Mouse (Mus musculus) lung, postnatal 14 days (tissue): ENCODE results near the gene Gm26620.

Source experiments
- DNase-seq: peaks from one replicate; pipeline ENCODE4 v3.0.0; 2021

Gene Gm26620

GRCm38 (mm10) chr1:170912891-170913615 lies 28.2 kb downstream of the Gm26620 start, which contains the start of gene Fcrlb:
Gene Fcrlb (minus strand): TSS chr1:170912941.
- no peak for DNase-seq

DNA sequence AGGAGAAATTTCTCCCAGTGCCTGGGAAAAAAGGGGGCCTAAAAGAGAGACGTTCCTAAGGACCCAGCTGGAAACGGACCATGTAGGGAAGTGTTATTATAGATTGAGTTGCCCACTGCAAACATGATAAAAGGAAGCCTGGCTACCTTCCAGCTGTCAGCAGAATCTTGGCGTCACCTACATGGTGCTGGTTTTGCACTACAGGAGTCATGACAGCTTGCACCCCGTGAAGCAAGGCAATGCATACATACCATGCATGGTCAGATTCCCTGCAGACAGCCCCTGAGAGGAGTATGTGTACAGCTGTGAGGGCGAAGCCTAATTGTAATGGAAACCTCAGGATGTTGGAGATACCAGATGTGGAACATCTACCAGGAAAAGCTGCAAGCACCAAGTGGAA lies 30.8 kb downstream of the Gm26620 start:
- DNase-seq = no peak

DNA sequence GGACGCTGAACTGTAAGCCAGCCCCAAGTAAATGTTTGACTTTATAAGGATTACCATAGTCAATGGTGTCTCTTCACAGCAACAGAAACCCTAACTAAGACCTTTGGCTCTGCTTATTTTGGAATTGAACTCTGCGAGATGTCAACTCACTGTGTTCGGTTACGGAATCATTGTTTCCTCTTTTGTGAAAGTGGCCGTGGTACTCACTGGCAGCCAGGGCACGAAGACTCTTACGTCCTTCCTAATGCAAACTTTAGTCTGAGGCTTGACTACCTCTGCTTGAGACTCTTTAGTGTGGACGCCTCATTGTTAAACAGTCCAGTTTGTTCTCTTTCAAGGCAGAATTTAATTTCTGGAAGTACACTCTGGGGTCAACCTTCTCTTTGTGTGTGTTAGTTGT lies 34.4 kb downstream of the Gm26620 start:
- DNase-seq = no peak

GRCm38 (mm10) chr1:170924485-170924884 lies 39.6 kb downstream of the Gm26620 start:
- DNase-seq = no peak

DNA sequence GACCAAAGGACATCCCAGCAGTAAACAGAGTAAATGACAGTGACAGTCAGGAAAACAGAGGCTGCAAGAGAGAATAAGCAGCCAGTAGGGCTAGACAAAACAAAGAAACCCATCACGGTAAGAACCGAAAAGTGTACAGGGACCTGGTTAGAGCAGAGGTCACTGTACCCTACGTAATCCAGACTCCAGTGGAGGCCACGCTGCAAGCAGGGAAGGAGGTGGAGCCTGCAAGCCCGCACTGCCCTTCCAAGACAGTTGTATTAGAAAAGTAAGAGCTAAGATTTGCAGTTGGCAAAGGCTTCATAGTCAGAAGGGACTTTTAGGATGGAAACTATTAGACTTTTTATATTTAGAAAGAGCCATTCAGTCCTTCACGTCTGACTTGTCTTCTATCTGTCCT lies 42.1 kb downstream of the Gm26620 start:
- DNase-seq = no peak

GRCm38 (mm10) chr1:170927378-170927777 lies 42.5 kb downstream of the Gm26620 start, which contains the start of gene Fcrla:
Gene Fcrla (minus strand): TSS chr1:170927583.
- DNase-seq = no peak

DNA sequence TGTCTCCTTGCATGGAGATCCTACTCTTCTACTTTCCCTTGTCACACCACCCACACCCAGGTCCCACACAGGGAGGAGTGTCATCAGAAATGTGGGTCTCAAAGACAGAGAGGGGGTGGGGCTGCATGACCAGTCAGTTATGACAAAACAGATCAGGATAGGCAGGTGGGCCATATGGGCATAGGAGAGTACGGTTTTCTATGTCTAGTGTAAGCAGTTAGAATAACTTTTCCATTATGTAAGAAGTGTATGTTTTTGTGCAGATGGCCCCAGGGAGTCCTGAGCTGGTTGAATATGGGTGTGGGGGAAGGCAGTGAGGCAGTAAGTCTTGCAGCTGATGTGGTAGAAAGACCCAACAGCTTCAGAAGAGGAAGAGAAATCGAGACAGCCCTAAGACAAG lies 43.6 kb downstream of the Gm26620 start:
- DNase-seq = no peak

DNA sequence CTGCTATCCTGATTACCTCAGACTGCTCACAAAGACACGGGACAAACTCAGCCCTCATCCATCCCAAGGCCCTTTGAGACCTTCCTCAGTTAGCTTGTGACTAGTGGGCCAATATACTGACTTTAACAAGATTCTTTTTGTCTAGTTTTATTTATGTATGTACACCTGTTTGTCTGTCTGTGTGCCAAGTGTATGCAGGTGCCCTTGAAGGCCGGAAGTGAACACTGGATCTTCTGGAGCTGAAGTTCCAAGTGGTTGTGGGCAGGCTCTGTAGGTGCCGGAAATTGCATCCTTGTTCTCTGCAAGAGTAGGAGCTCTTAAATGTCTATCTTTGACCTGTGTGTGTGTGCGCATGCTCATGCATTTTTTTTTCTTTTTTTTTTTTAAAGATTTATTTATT lies 44.4 kb downstream of the Gm26620 start:
- DNase-seq = no peak

- no peak for DNase-seq
These were observed 47.2 kb downstream of the Gm26620 start for GRCm38 (mm10) chr1:170932043-170932442.

DNA sequence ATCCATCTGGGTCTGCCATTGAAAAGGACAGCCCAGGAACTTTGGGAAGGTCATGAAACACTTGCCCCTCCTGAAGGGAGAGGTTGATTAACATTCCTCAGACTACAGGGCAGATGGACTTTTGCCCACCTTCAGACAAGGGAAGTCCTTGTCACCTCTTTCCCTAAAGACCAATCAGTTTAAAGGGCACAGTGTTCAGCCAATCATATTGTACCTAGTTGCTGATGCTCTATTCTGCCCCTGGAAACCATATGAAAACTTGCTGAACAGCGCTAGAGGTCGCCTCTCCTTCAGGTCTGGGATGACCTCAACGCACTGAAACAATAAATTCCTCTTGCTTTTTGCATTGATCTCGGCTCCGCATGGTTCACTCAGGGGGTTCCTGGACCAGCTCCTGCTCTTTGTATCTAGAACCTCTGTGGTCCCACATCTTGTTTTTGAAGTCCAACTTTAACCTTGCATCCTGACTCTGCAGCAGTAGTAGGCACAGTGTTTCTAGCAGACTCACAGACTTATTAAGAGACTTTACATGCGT lies 48.6 kb downstream of the Gm26620 start:
- DNase-seq = no peak

GRCm38 (mm10) chr1:170933940-170934339 lies 49.1 kb downstream of the Gm26620 start:
- no peak for DNase-seq

DNA sequence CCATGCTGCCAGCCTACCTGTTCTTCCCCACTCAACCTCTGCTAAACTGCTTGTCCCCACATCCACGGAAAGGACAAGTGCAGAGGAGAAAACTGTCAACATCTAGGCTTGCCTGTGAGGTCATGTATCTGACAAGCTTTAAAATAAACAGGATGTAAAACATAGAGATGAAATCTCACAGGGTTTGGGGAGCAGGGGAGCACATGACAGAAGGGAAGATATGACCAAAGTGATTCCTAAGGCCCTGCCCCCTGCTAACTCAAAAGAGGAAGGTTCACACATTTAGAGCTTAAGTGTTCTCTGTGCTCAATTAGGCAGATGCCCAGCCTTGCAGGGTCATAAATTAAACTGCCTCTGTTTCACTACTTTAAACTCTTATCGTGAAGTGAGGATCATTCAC lies 49.5 kb downstream of the Gm26620 start:
- DNase-seq = no peak
